Mouse (Mus musculus): Measurements from ENCODE around the gene Dtl. TPM values are rescaled to one million over a fixed set of nuclear protein-coding genes. Genes with fewer than 3 reads are reported as not detected.

Gene Dtl
- polyA plus RNA-seq, 1 experiment from 2014 or later = 99.8 TPM

DNA sequence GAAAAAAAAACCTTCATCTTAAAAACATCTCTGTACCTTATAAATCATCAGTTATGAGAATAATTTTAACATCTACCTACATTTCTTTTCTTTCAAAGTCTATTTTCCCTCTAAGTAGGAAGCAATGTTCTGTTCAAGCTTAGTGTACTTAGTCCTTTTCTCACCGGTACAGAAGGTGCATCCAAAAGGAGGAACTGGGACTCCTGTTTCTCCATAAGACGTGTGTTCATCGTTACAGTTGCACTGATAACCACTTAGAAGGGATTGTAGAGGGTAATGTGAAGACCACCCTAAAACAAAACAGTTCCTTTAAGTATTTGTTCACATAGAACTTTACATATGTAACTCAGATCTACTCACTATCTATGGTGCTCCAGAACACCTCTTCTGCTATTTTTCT is 4.9 kb downstream of the Dtl start:
- Histone ChIP-seq H3K36me3 (replicated peaks) (peaks cover 67% of the 10 kb centered on the region), H3K27ac (no peak overlapping the region), H3K9me3 (no peaks in the 10 kb centered on the region), H3K27me3 (ENCODE audit: poor library complexity, severe bottlenecking) (no peaks in the 10 kb centered on the region), H3K4me3 (no peak overlapping the region), H3K4me1 (peaks cover 23% of the 10 kb centered on the region)
- no peak for DNase-seq (ENCODE audit: extremely low spot score, low spot score)
- WGBS = 93% methylated on average over 3 of the region's 3 CpGs

DNA sequence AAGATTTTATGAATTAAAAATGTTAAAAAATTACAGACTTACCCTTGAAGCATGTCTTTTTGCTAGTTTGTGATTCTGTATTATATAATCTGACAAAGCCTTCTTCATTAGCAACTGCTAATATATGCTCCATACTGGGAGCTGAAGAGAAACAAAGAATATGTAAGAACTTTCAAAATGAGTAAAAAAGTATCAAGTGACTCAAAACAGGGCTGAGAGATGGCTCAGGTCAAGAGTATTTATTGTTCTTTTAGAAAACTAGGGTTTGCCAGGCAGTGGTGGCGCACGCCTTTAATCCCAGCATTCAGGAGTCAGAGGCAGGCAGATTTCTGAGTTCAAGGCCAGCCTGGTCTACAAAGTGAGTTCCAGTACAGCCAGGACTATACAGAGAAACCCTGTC is 5.7 kb downstream of the Dtl start:
- DNase-seq (ENCODE audit: extremely low spot score, low spot score) = no peak
- Histone ChIP-seq H3K4me1 (peaks cover 23% of the 10 kb centered on the region), H3K36me3 (replicated peaks) (peaks cover 75% of the 10 kb centered on the region), H3K4me3 (no peak overlapping the region), H3K27me3 (ENCODE audit: poor library complexity, severe bottlenecking) (no peaks in the 10 kb centered on the region), H3K27ac (no peak overlapping the region), H3K9me3 (no peaks in the 10 kb centered on the region)
- WGBS = 93% methylated on average over 2 of the region's 2 CpGs

DNA sequence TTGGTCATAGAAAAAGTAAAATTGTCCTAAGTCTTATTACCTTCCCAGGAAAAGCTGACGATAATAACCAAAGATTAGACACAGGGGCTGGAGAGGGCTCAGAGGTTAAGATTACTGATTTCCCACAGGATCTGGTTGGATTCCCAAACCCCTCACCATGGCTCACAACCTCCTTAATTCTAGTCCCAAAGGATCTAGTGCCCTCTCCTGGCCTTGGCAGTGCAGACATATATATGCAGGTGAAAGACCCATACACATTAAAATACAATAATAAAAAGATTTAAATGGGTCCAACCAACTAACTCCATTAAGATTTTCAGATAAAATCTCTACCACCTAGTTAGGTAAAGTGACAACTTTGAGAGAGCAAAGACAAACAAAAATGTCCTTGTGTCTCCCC is 7.5 kb downstream of the Dtl start:
- no peak for DNase-seq (ENCODE audit: extremely low spot score, low spot score)
- Histone ChIP-seq H3K4me1 (peaks cover 8% of the 10 kb centered on the region), H3K9me3 (no peaks in the 10 kb centered on the region), H3K36me3 (replicated peaks) (peaks cover 90% of the 10 kb centered on the region), H3K27ac (no peak overlapping the region), H3K4me3 (no peak overlapping the region), H3K27me3 (ENCODE audit: poor library complexity, severe bottlenecking) (no peaks in the 10 kb centered on the region)
- 96% methylated on average over 1 of the region's 1 CpGs for WGBS

DNA sequence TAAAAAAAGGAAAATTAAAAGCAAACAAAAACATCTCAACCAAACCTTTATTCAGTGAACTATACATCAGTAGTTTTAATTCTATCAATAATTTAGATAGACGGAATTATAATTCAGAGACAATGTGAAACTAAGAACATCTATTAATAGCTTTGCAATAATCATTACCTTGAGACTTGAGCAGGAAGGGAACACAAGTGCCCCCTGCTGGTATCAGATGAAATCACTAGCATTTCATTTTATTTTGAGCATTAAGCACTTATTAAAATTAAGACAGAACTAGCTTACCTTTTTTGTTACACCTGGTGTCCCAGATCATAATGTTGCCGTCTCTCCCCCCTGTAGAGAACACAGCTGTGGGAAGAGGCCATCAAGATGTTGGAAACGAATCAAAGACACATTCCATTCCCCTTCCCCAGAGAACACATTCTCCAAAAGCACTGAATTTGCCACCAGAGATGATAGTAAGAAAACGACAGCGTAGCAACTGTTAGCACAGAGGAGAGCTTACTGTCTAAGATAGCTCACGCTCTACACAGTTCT is 12.4 kb downstream of the Dtl start:
- Histone ChIP-seq H3K4me1 (no peaks in the 10 kb centered on the region), H3K36me3 (replicated peaks) (peaks cover 94% of the 10 kb centered on the region), H3K9me3 (no peaks in the 10 kb centered on the region), H3K27ac (no peak overlapping the region), H3K27me3 (ENCODE audit: poor library complexity, severe bottlenecking) (no peaks in the 10 kb centered on the region), H3K4me3 (no peak overlapping the region)
- 84% methylated on average over 6 of the region's 6 CpGs for WGBS
- no peak for DNase-seq (ENCODE audit: extremely low spot score, low spot score)

DNA sequence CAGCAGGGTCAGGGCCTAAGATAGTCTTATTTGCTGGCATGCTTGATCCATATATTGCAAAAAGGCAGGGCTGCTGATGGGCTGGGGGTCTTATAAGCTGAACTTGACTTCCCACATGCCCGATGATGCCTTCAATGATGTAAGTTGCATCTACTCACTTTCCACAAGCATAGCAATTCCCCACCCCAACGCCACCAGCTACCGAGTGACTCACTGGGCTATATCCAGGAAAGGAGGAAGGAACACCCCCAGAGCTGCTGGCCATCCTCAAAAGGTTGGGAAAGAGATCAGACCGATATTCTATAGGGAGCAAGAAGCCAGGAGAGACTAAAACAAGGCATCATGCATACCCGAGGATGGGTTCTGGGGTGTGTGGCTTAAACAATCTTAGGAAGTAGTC is 15.6 kb downstream of the Dtl start:
- Histone ChIP-seq H3K36me3 (replicated peaks) (peaks cover 94% of the 10 kb centered on the region), H3K4me3 (no peak overlapping the region), H3K4me1 (no peaks in the 10 kb centered on the region), H3K27me3 (ENCODE audit: poor library complexity, severe bottlenecking) (no peaks in the 10 kb centered on the region), H3K27ac (no peak overlapping the region), H3K9me3 (no peaks in the 10 kb centered on the region)
- no peak for DNase-seq (ENCODE audit: extremely low spot score, low spot score)
- 93% methylated on average over 5 of the region's 5 CpGs for WGBS

DNA sequence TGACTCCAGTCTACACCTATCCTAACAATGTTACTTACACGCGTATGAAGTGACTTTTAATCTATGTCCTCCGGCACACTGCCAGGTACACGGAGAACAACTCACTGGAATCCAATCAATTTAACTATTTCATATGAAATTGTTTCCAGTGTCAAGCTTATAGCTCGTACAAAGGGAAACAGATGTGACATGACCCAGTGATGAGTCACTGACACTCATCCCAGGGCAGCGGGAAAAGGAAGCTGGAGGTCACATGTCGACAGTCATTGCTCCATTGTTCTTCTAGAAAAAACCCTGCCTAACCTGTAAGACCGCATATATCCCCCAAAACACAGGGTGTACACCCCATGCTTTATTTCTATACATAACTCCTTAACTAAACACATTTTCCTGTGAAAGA is 18.2 kb downstream of the Dtl start:
- H3K27ac ChIP-seq = no peak overlapping the region
- no peaks in the 10 kb centered on the region for H3K4me1 ChIP-seq
- no peak for DNase-seq (ENCODE audit: extremely low spot score, low spot score)
- no peaks in the 10 kb centered on the region for H3K9me3 ChIP-seq
- 89% methylated on average over 8 of the region's 8 CpGs for whole genome bisulfite sequencing
- peaks cover 93% of the 10 kb centered on the region for H3K36me3 ChIP-seq (replicated peaks)
- H3K4me3 ChIP-seq = no peak overlapping the region
- H3K27me3 ChIP-seq (ENCODE audit: poor library complexity, severe bottlenecking) = no peaks in the 10 kb centered on the region

DNA sequence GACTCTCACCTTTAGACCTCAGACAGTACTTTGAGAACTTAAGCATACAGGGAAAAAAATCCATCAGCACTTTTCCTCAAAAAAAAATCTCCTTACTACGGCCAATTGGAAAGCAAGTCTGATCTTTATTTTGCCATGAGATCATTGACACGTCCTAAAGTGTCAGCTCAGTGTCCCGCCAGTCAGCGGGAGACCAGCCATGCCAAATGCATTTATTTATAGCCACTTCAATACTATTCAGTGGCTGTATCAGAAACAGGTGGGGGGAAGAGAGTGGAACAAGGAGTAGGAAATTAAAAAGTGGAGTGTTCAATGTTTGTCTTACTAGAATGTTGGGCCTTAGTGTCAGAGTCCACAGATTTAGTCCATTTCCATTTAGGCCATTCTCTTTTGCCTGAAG is 24.6 kb downstream of the Dtl start:
- H3K27me3 ChIP-seq (ENCODE audit: poor library complexity, severe bottlenecking) = no peaks in the 10 kb centered on the region
- no peak overlapping the region for H3K27ac ChIP-seq
- WGBS = 88% methylated on average over 4 of the region's 4 CpGs
- H3K9me3 ChIP-seq = no peaks in the 10 kb centered on the region
- no peaks in the 10 kb centered on the region for H3K4me1 ChIP-seq
- no peak overlapping the region for H3K4me3 ChIP-seq
- no peak for DNase-seq (ENCODE audit: extremely low spot score, low spot score)
- H3K36me3 ChIP-seq (replicated peaks) = peaks cover 93% of the 10 kb centered on the region

DNA sequence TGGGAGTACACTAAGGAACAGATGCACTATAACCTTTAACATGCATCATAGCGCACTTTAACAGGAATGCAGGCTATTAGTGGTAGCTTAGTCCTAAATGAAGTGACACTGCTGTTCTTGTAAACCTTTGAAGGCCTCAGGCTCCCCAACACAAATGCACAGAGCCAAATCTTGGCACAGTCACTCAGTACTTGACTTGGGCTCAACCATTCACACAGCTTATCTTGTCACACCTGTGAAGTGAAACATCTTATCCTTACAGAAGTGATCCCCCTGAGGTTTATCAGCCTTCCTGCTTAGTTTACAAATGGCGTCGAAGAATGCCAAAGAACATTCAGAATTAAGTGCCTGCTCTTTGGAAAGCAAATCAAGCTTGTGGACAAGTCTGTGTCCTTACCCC is 31.6 kb downstream of the Dtl start:
- Histone ChIP-seq H3K27me3 (ENCODE audit: poor library complexity, severe bottlenecking) (no peaks in the 10 kb centered on the region), H3K36me3 (replicated peaks) (peaks cover 100% of the 10 kb centered on the region), H3K9me3 (no peaks in the 10 kb centered on the region), H3K4me3 (no peak overlapping the region), H3K27ac (no peak overlapping the region), H3K4me1 (no peaks in the 10 kb centered on the region)
- DNase-seq (ENCODE audit: extremely low spot score, low spot score) = no peak
- WGBS = 90% methylated on average over 3 of the region's 3 CpGs

DNA sequence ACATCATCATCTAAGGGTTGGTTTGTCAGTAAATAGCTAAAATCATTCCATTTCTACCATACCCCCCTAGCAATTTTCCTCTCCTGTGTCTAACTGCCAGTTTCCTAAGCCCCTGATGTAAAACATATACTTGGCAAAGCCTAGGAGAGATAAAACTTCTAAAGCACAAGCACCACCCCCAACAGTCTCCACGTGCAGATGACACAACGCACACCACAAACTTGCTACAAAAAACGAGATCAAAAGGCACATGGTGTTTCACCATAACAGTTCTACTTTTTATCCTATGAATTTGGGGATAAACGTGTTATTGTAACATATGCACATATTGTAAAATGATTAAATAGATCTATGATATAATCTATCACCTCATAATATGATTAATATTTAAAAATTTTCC is 33.7 kb downstream of the Dtl start:
- 92% methylated on average over 4 of the region's 4 CpGs for WGBS
- Histone ChIP-seq H3K27ac (no peak overlapping the region), H3K36me3 (replicated peaks) (peaks cover 99% of the 10 kb centered on the region), H3K27me3 (ENCODE audit: poor library complexity, severe bottlenecking) (no peaks in the 10 kb centered on the region), H3K9me3 (no peaks in the 10 kb centered on the region), H3K4me3 (no peak overlapping the region), H3K4me1 (peaks cover 10% of the 10 kb centered on the region)
- DNase-seq (ENCODE audit: extremely low spot score, low spot score) = no peak

DNA sequence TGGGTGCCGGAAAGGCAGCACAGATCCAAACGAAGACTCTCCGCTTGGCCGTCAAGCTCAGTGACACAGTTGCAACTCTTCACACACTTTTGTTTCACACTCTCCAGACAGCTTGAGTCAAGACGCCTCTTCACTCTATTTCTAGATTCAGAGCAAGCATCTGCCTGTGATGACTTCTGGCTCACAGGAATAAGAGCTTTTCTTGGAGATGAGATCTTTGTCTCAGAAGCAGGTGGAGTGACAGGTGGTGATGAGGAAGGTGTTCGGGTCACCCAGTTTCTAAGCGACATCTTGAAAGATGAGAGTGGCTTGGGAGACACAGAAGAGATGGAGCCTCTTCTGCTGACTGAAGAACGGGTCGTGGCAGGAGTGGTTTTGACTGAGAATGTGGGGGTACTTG is 34.3 kb downstream of the Dtl start:
- Histone ChIP-seq H3K27me3 (ENCODE audit: poor library complexity, severe bottlenecking) (no peaks in the 10 kb centered on the region), H3K27ac (no peak overlapping the region), H3K36me3 (replicated peaks) (peaks cover 99% of the 10 kb centered on the region), H3K4me1 (peaks cover 10% of the 10 kb centered on the region), H3K4me3 (no peak overlapping the region), H3K9me3 (no peaks in the 10 kb centered on the region)
- WGBS = 94% methylated on average over 9 of the region's 9 CpGs
- DNase-seq (ENCODE audit: extremely low spot score, low spot score) = no peak

DNA sequence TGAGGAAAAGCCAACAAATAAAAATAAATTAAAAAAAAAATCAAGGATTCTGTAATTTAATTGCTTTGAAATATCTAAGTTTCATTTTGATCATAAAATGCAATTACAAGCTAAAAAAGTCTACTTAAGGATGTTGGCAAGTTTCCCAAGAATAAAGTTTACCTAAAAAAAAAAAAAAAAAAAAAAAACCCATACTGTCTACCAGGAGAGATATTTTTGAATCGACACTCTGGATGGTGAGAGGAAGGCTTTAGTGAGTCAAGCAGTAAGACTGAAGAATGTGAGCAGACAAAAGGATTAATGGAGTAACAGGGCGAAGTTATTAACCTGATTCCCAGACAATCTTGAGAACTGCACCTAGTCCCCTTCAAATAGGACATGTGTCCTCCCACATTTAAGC is 35.0 kb downstream of the Dtl start:
- no peaks in the 10 kb centered on the region for H3K27me3 ChIP-seq (ENCODE audit: poor library complexity, severe bottlenecking)
- no peak overlapping the region for H3K4me3 ChIP-seq
- 92% methylated on average over 2 of the region's 2 CpGs for WGBS
- peaks cover 99% of the 10 kb centered on the region for H3K36me3 ChIP-seq (replicated peaks)
- H3K4me1 ChIP-seq = peaks cover 10% of the 10 kb centered on the region
- no peak for DNase-seq (ENCODE audit: extremely low spot score, low spot score)
- H3K27ac ChIP-seq = no peak overlapping the region
- no peaks in the 10 kb centered on the region for H3K9me3 ChIP-seq

DNA sequence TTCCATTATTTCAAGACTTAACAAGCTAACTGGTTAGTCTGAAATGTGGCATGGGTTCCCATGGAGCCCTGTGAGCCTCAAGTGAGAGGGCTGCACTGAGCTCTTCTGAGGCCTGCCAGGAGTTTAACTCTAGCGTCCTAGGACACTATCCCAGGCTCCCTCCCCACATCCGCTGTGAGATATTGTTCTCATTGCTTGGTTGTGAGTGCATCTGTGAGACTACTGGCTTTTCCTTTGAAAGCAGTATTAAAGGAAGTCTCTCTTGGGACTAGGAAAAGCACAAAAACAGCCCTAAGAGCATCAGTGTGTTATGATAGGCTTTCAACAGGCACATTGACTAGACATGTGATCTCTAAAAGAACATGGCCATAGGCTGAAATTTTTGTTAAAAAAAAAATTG is 40.4 kb downstream of the Dtl start:
- H3K36me3 ChIP-seq (replicated peaks) = peaks cover 76% of the 10 kb centered on the region
- WGBS = 64% methylated on average over 2 of the region's 2 CpGs
- no peaks in the 10 kb centered on the region for H3K27me3 ChIP-seq (ENCODE audit: poor library complexity, severe bottlenecking)
- peaks cover 10% of the 10 kb centered on the region for H3K4me1 ChIP-seq
- H3K9me3 ChIP-seq = no peaks in the 10 kb centered on the region
- no peak overlapping the region for H3K27ac ChIP-seq
- H3K4me3 ChIP-seq = no peak overlapping the region
- DNase-seq (ENCODE audit: extremely low spot score, low spot score) = no peak

DNA sequence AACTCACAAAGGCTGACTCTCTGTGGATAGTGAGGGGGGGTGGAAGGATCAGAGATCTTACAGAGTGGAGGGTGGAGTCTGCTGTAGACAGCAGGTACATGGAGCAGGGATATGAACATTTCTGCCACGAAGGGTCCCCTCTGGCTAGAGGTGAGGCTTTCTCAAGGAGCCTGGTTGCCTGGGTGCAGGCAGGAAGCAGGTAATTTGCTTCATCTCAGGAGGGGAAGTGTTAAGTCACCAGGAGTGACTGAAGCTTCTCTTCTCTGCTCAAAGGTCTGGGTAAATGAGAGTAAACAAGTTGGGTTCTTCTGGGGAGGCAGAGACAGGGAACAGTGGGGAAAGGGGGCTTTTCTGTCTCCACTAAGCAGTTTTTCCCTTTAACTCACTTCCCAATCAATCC is 44.3 kb downstream of the Dtl start:
- H3K4me1 ChIP-seq = no peaks in the 10 kb centered on the region
- no peaks in the 10 kb centered on the region for H3K27me3 ChIP-seq (ENCODE audit: poor library complexity, severe bottlenecking)
- H3K27ac ChIP-seq = no peak overlapping the region
- DNase-seq (ENCODE audit: extremely low spot score, low spot score) = no peak
- no peak overlapping the region for H3K4me3 ChIP-seq
- no peaks in the 10 kb centered on the region for H3K9me3 ChIP-seq
- peaks cover 37% of the 10 kb centered on the region for H3K36me3 ChIP-seq (replicated peaks)
- 52% methylated on average over 1 of the region's 1 CpGs for WGBS

DNA sequence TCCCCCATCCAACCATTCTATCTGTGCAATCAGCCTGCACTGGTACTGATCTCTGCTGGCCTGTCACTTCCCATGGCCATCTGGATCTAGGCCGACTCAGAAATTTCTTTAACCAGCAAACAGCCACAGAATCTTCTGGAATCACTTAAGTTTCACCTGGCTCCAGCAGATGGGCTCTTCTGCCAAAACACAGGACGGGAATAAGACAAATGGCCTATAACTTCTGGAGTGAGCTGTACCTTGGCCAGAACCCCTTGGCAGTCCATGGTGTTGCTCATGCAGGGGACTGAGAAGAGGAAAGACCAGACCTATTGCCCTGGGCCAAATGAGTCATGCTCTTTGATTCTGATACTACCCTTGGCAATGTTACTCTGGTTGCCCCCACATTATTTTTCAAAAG is 45.9 kb downstream of the Dtl start:
- WGBS = 87% methylated on average over 2 of the region's 2 CpGs
- H3K9me3 ChIP-seq = no peaks in the 10 kb centered on the region
- H3K27ac ChIP-seq = no peak overlapping the region

More for the DNA sequence above, 45.9 kb downstream of the Dtl start:
- no peak for DNase-seq (ENCODE audit: extremely low spot score, low spot score)
- Histone ChIP-seq H3K4me3 (no peak overlapping the region), H3K4me1 (no peaks in the 10 kb centered on the region), H3K36me3 (replicated peaks) (peaks cover 23% of the 10 kb centered on the region), H3K27me3 (ENCODE audit: poor library complexity, severe bottlenecking) (no peaks in the 10 kb centered on the region)
